Mouse (Mus musculus): ENCODE data around the gene Sohlh2. TPM values are rescaled to one million over a fixed set of nuclear protein-coding genes. Genes with fewer than 3 reads are reported as not detected.

The Sohlh2 gene
- total and polyA plus RNA-seq, 3 experiments: not detected

GRCm38 (mm10) chr3:55242422-55243055, 60.7 kb downstream of the Sohlh2 start:
- no peak overlapping the region for H3K9ac ChIP-seq (ENCODE audit: insufficient read depth, low read depth)

DNA sequence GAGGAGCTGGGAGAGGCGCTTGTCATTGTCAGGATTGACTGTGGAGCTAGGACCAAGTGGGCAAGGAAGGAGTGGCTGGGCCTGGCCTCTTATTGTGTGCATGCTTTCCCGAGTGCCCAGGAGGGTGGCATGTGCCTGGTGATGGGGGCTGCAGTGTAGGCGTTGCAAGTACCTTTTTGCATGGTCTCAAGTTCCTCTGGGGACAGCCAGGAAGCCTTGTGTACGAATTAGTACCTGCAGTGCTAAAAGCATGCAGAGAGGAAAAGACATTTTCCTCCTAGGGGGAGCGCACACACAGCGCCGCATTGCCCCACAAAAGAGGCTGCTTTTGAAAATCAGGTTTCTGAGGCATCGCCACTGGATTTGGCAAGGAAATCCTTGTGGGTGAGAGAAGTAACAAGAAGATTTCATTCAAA, 61.2 kb downstream of the Sohlh2 start:
- Histone ChIP-seq H3K4me3 (replicated peaks in 1 of 3; ENCODE audit: low read depth in 2 of 3, low read length in 2 of 3, poor library complexity in 1 of 3) (no peak overlapping the region), H3K9me3 (replicated peaks; ENCODE audit: low read length) (peaks cover 71% of the 10 kb centered on the region), H3K36me3 (replicated peaks in 1 of 2; ENCODE audit: control insufficient read depth in 1 of 2, insufficient read depth in 1 of 2, low read length in 1 of 2) (no peaks in the 10 kb centered on the region), H3K79me2 (replicated peaks; ENCODE audit: control insufficient read depth, extremely low read depth, insufficient read depth, poor library complexity, severe bottlenecking) (no peaks in the 10 kb centered on the region), H3K27me3 (replicated peaks) (no peaks in the 10 kb centered on the region), H3K4me1 (ENCODE audit: control insufficient read depth in 1 of 2, insufficient read depth in 2 of 2) (no peaks in the 10 kb centered on the region), H3K4me2 (ENCODE audit: insufficient read depth, low read depth, poor library complexity, severe bottlenecking) (no peak overlapping the region), H3K27ac (ENCODE audit: insufficient read depth, low read depth) (no peak overlapping the region), H3K9ac (ENCODE audit: insufficient read depth, low read depth) (no peak overlapping the region)
- in situ Hi-C loops (cut with MboI; ENCODE audit: low pct_ligation_motif_present, low pct_unique_long_range_greater_than_20kb, low sequenced_read_pairs): no loop called here
- dilution Hi-C loops (cut with MboI; ENCODE audit: extremely low pct_ligation_motif_present, extremely low pct_unique_long_range_greater_than_20kb, low sequenced_read_pairs): no loop called here
- TF ChIP-seq CTCF (conservative IDR thresholded peaks at IDR 0.05 in 1 of 2, IDR thresholded peaks at IDR 0.05 in 1 of 2; ENCODE audit: low read depth in 2 of 2, low read length in 2 of 2): no peak
- TF ChIP-seq RAD21 (IDR thresholded peaks at IDR 0.05; ENCODE audit: low read depth, low read length): no peak
- TF ChIP-seq RCOR1 (conservative IDR thresholded peaks at IDR 0.05; ENCODE audit: low read depth, low read length): no peak
- TF ChIP-seq ZNF384 (IDR thresholded peaks at IDR 0.05; ENCODE audit: low read depth, low read length): no peak
- no peak for TF ChIP-seq MAX (IDR thresholded peaks at IDR 0.05; ENCODE audit: low read length)
- TF ChIP-seq ZC3H11A (IDR thresholded peaks at IDR 0.05; ENCODE audit: low read depth, low read length): no peak
- TF ChIP-seq MAFK (IDR thresholded peaks at IDR 0.05; ENCODE audit: insufficient replicate concordance, low read length): no peak
- no peak for TF ChIP-seq MYC (IDR thresholded peaks at IDR 0.05; ENCODE audit: low read depth, low read length)
- TF ChIP-seq UBTF (IDR thresholded peaks at IDR 0.05; ENCODE audit: low read depth, low read length): no peak
- TF ChIP-seq KAT2A (IDR thresholded peaks at IDR 0.05; ENCODE audit: insufficient replicate concordance, low read length): no peak
- no peak for TF ChIP-seq CHD1 (IDR thresholded peaks at IDR 0.05; ENCODE audit: low read depth, low read length)
- TF ChIP-seq PAX5 (IDR thresholded peaks at IDR 0.05; ENCODE audit: low read length): no peak
- no peak for TF ChIP-seq JUN (IDR thresholded peaks at IDR 0.05; ENCODE audit: insufficient read depth, low read depth, low read length)
- no peak for DNase-seq (ENCODE audit: extremely low read depth)

More at GRCm38 (mm10) chr3:55242422-55243055, 60.7 kb downstream of the Sohlh2 start:
- no peak overlapping the region for H3K4me3 ChIP-seq (replicated peaks in 1 of 3; ENCODE audit: low read depth in 2 of 3, low read length in 2 of 3, poor library complexity in 1 of 3)
- peaks cover 71% of the 10 kb centered on the region for H3K9me3 ChIP-seq (replicated peaks; ENCODE audit: low read length)
- no peaks in the 10 kb centered on the region for H3K36me3 ChIP-seq (replicated peaks in 1 of 2; ENCODE audit: control insufficient read depth in 1 of 2, insufficient read depth in 1 of 2, low read length in 1 of 2)
- H3K4me2 ChIP-seq (ENCODE audit: insufficient read depth, low read depth, poor library complexity, severe bottlenecking): no peak overlapping the region
- no peak overlapping the region for H3K27ac ChIP-seq (ENCODE audit: insufficient read depth, low read depth)
- dilution Hi-C loops (cut with MboI; ENCODE audit: extremely low pct_ligation_motif_present, extremely low pct_unique_long_range_greater_than_20kb, low sequenced_read_pairs): no loop called here
- H3K27me3 ChIP-seq (replicated peaks): no peaks in the 10 kb centered on the region
- no peak for DNase-seq (ENCODE audit: extremely low read depth)
- no peaks in the 10 kb centered on the region for H3K4me1 ChIP-seq (ENCODE audit: control insufficient read depth in 1 of 2, insufficient read depth in 2 of 2)
- TF ChIP-seq NRF1 (IDR thresholded peaks at IDR 0.05; ENCODE audit: low read depth, low read length) (no peak), JUN (IDR thresholded peaks at IDR 0.05; ENCODE audit: insufficient read depth, low read depth, low read length) (no peak), MYC (IDR thresholded peaks at IDR 0.05; ENCODE audit: low read depth, low read length) (no peak), ZKSCAN1 (IDR thresholded peaks at IDR 0.05; ENCODE audit: borderline replicate concordance, low read depth, low read length) (no peak), UBTF (IDR thresholded peaks at IDR 0.05; ENCODE audit: low read depth, low read length) (no peak), PAX5 (IDR thresholded peaks at IDR 0.05; ENCODE audit: low read length) (no peak), POLR2AphosphoS2 (IDR thresholded peaks at IDR 0.05; ENCODE audit: low read depth, low read length) (no peak), NELFE (IDR thresholded peaks at IDR 0.05; ENCODE audit: low read depth, low read length) (no peak), CHD2 (IDR thresholded peaks at IDR 0.05; ENCODE audit: low read length) (no peak), E2F4 (IDR thresholded peaks at IDR 0.05; ENCODE audit: insufficient replicate concordance, low read depth, low read length) (no peak), GABPA (IDR thresholded peaks at IDR 0.05; ENCODE audit: insufficient replicate concordance, low read depth, low read length) (no peak), MAZ (IDR thresholded peaks at IDR 0.05; ENCODE audit: low read depth, low read length) (no peak)
- H3K79me2 ChIP-seq (replicated peaks; ENCODE audit: control insufficient read depth, extremely low read depth, insufficient read depth, poor library complexity, severe bottlenecking): no peaks in the 10 kb centered on the region
- in situ Hi-C loops (cut with MboI; ENCODE audit: low pct_ligation_motif_present, low pct_unique_long_range_greater_than_20kb, low sequenced_read_pairs): no loop called here

Data from CH12.LX (cell line).